Mouse (Mus musculus): ENCODE results near the gene Pex14. TPM values are rescaled to one million over a fixed set of nuclear protein-coding genes. Genes with fewer than 3 reads are reported as not detected.
"Not testable (repeated sequence)": the region's sequence is repeated elsewhere in the genome, so short reads cannot be mapped to it uniquely, and the experiment has no call there.

Pex14 gene
- polyA plus RNA-seq, 1 experiment from 2014 or later, result 38.9 TPM

DNA sequence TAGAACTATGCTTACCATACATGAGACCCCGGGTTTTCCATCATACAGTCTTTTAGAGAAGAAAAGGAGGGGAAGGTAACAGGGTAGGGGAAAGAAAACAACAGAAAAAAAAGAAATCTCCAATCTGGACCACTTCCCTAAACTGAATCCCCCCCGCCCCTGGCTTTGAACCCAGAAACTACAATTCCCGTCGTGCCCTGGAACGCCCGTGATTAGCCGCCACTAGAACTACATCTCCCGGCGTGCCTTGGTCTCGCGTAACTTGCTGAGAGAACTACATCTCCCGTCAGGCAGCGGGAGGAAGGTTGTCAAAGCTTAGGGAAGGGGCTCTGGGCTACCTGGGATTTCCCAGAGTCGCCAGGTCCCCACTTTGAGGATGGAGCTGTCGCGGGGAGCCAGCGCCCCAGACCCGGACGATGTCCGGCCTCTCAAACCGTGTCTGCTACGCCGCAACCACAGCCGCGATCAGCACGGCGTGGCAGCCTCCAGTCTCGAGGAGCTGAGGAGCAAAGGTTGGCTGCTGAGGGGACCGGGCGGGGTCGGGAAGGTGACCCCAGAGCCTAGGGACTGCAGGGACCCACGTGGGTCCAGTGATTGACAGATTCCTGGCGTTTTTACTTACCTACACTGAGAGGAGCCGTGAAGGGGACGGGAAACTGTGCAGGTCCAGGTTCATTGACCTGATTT, 4.3 kb upstream of the Pex14 start, which contains the start of gene Dffa:
Gene Dffa (plus strand): TSS at position 272 of the 687 bp plus-strand sequence.
- ATAC-seq (peak; percentile 87), DNase-seq (ENCODE audit: low spot score) (peak; percentile 92)
- no peaks in the 10 kb centered on the region for H3K9me3 ChIP-seq (ENCODE audit: low read length)
- under 1% methylated on average over 35 of the region's 35 CpGs for WGBS
- peak within 1 kb of the TSS; percentile 80 for H3K9ac ChIP-seq (replicated peaks; ENCODE audit: low read depth)
- TF ChIP-seq CTCF (IDR thresholded peaks at IDR 0.05), result no peak; the same call in 1 of the 2 replicates
- TF ChIP-seq EP300 (IDR thresholded peaks at IDR 0.05), result 0 out of 2 replicates have a peak, but pooled peaks have one; percentile 14
- peak within 1 kb of the TSS; percentile 85 for H3K4me2 ChIP-seq (replicated peaks; ENCODE audit: low read depth, low read length)
- peaks cover 11% of the 10 kb centered on the region for H3K4me1 ChIP-seq (ENCODE audit: insufficient read depth, low read depth, low read length)
- peak within 1 kb of the TSS; percentile 84 for H3K4me3 ChIP-seq (ENCODE audit: low read depth, low read length)
- H3K27ac ChIP-seq (ENCODE audit: low read length), result no peak within 1 kb of the TSS
- H3K36me3 ChIP-seq (ENCODE audit: insufficient read depth, low read length), result no peaks in the 10 kb centered on the region
- H3K27me3 ChIP-seq (replicated peaks; ENCODE audit: insufficient read depth, low read length), result no peaks in the 10 kb centered on the region

DNA sequence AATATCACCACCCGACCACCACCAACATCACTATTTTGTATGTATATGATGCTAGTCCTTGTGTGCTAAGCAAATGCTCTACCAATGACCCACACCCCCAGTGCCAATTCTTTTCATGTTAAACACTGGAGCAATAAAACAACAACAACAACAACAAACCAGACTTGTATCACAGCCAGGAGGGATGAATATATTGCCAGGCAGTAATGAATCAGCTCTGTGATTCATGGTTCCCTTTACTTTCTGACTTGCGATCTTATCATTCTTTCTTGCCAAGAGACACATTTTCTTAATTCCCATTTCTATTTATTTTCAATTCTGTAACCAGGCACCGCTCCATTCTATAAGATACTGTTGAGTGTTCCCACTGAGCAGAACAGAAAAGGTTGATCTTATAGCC, 1.8 kb upstream of the Pex14 start:
- Histone ChIP-seq H3K9ac (replicated peaks; ENCODE audit: low read depth) (no peak overlapping the region), H3K4me1 (ENCODE audit: insufficient read depth, low read depth, low read length) (peaks cover 20% of the 10 kb centered on the region), H3K36me3 (ENCODE audit: insufficient read depth, low read length) (no peaks in the 10 kb centered on the region), H3K9me3 (ENCODE audit: low read length) (no peaks in the 10 kb centered on the region), H3K4me2 (replicated peaks; ENCODE audit: low read depth, low read length) (no peak overlapping the region), H3K27me3 (replicated peaks; ENCODE audit: insufficient read depth, low read length) (no peaks in the 10 kb centered on the region), H3K4me3 (ENCODE audit: low read depth, low read length) (no peak overlapping the region), H3K27ac (ENCODE audit: low read length) (no peak overlapping the region)
- no peak for ATAC-seq
- no peak for TF ChIP-seq EP300 (IDR thresholded peaks at IDR 0.05)
- TF ChIP-seq CTCF (IDR thresholded peaks at IDR 0.05), result no peak
- 85% methylated on average over 3 of the region's 3 CpGs for WGBS
- DNase-seq (ENCODE audit: low spot score), result no peak

DNA sequence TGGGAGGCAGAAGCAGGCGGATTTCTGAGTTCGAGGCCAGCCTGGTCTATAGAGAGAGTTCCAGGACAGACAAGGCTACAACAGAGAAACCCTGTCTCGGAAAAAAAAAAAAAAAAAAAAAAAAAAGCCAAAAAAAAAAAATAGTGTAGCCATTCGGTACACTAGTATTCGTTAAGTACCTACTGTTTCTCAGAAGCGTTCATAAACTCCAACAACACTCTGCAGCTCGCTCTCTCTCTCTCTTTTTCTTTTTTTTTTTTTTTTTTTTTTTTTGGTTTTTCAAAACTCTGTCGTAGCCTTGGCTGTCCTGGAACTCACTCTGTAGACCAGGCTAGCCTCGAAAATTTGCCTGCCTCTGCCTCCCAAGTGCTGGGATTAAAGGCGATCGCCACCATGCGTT, 773 bp upstream of the Pex14 start:
- not testable (repeated sequence) for H3K27me3 ChIP-seq (replicated peaks; ENCODE audit: insufficient read depth, low read length); H3K9ac ChIP-seq (replicated peaks; ENCODE audit: low read depth); H3K4me2 ChIP-seq (replicated peaks; ENCODE audit: low read depth, low read length); DNase-seq (ENCODE audit: low spot score); ATAC-seq; H3K4me3 ChIP-seq (ENCODE audit: low read depth, low read length); H3K9me3 ChIP-seq (ENCODE audit: low read length); H3K27ac ChIP-seq (ENCODE audit: low read length); H3K36me3 ChIP-seq (ENCODE audit: insufficient read depth, low read length)
- 86% methylated on average over 12 of the region's 12 CpGs for WGBS
- peaks cover 20% of the 10 kb centered on the region for H3K4me1 ChIP-seq (ENCODE audit: insufficient read depth, low read depth, low read length)

DNA sequence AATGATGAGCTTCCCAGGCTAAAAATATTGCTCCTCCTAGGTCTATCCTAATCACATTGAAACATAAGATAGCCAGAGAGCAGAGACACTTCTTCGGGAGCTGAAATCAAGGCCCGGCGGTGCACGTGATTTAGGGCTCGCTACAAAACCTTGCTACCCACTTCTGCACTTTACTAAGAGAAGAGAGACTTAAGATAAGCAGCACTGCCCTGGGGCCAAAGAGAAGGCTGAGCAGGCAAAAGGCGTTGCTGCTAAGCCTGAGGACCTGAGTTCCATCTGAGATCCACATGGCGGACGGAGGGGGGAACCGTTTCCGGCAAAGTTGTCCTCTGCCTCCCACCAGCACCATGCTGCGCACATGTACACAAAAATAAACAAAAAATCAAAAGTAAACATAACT, 1.1 kb downstream of the Pex14 start:
- H3K4me2 ChIP-seq (replicated peaks; ENCODE audit: low read depth, low read length), result peak overlapping the region; percentile 80
- no peak for ATAC-seq
- 6% methylated on average over 11 of the region's 11 CpGs for WGBS
- H3K36me3 ChIP-seq (ENCODE audit: insufficient read depth, low read length), result no peaks in the 10 kb centered on the region
- H3K27me3 ChIP-seq (replicated peaks; ENCODE audit: insufficient read depth, low read length), result no peaks in the 10 kb centered on the region
- peak overlapping the region; percentile 76; the same call in 1 of the 2 replicates for H3K9ac ChIP-seq (replicated peaks; ENCODE audit: low read depth)
- no peak for TF ChIP-seq CTCF (IDR thresholded peaks at IDR 0.05)
- TF ChIP-seq EP300 (IDR thresholded peaks at IDR 0.05), result no peak
- no peak overlapping the region for H3K27ac ChIP-seq (ENCODE audit: low read length)
- H3K4me1 ChIP-seq (ENCODE audit: insufficient read depth, low read depth, low read length), result peaks cover 13% of the 10 kb centered on the region; the same call in 1 of the 2 replicates
- H3K4me3 ChIP-seq (ENCODE audit: low read depth, low read length), result peak overlapping the region; percentile 96
- DNase-seq (ENCODE audit: low spot score), result no peak
- H3K9me3 ChIP-seq (ENCODE audit: low read length), result no peaks in the 10 kb centered on the region

DNA sequence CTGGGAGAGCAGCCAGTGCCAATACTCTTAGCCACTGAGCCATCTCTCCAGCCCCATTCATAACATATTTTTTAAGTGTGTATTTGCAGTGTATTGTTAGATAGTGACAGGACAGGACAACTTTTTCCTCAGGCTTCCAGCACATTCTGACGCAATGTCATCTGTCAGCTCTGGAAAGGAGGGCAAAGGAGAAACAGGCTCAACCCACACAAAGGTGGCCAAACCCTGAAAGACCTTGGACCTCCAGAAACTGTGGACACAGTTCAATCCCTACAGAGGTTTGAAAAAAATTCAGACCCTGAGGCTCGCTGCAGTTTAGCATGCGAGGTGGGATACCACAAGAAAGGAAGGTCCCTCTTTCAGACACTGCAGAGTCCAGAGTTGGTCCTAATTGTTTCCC, 1.7 kb downstream of the Pex14 start:
- ATAC-seq (no peak), DNase-seq (ENCODE audit: low spot score) (no peak)
- no peaks in the 10 kb centered on the region for H3K27me3 ChIP-seq (replicated peaks; ENCODE audit: insufficient read depth, low read length)
- H3K9ac ChIP-seq (replicated peaks; ENCODE audit: low read depth), result no peak overlapping the region
- H3K4me2 ChIP-seq (replicated peaks; ENCODE audit: low read depth, low read length), result 0 out of 2 replicates have a peak overlapping the region, but pooled peaks have one; percentile 80
- TF ChIP-seq CTCF (IDR thresholded peaks at IDR 0.05) (no peak), EP300 (IDR thresholded peaks at IDR 0.05) (no peak)
- 76% methylated on average over 3 of the region's 3 CpGs for WGBS
- H3K4me3 ChIP-seq (ENCODE audit: low read depth, low read length), result no peak overlapping the region
- no peak overlapping the region for H3K27ac ChIP-seq (ENCODE audit: low read length)
- peaks cover 13% of the 10 kb centered on the region; the same call in 1 of the 2 replicates for H3K4me1 ChIP-seq (ENCODE audit: insufficient read depth, low read depth, low read length)
- no peaks in the 10 kb centered on the region for H3K36me3 ChIP-seq (ENCODE audit: insufficient read depth, low read length)
- no peaks in the 10 kb centered on the region for H3K9me3 ChIP-seq (ENCODE audit: low read length)

DNA sequence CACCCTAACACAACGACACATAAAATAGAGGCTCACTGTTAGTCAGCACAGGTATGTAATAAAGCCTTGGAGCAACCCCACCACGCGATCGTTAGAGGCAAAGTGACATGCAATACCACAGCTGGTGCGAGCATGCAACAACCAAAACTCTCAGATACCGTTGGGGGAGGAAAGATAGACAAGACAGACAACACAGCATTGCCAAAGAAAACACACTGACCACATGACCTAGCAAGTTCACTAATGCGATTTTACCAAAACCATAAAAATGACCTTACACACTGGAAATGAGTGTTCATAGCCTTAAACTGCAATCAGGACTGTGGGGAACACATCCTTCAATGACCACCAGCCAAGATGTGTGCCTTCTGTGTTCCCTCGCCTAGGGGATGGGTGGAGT, 8.3 kb downstream of the Pex14 start:
- TF ChIP-seq EP300 (IDR thresholded peaks at IDR 0.05), result no peak
- no peak for TF ChIP-seq CTCF (IDR thresholded peaks at IDR 0.05)
- no peak for DNase-seq (ENCODE audit: low spot score)
- Histone ChIP-seq H3K27me3 (replicated peaks; ENCODE audit: insufficient read depth, low read length) (no peaks in the 10 kb centered on the region), H3K4me3 (ENCODE audit: low read depth, low read length) (no peak overlapping the region), H3K4me2 (replicated peaks; ENCODE audit: low read depth, low read length) (no peak overlapping the region), H3K9me3 (ENCODE audit: low read length) (no peaks in the 10 kb centered on the region), H3K27ac (ENCODE audit: low read length) (no peak overlapping the region), H3K9ac (replicated peaks; ENCODE audit: low read depth) (no peak overlapping the region), H3K4me1 (ENCODE audit: insufficient read depth, low read depth, low read length) (no peaks in the 10 kb centered on the region), H3K36me3 (ENCODE audit: insufficient read depth, low read length) (no peaks in the 10 kb centered on the region)
- ATAC-seq, result no peak
- 89% methylated on average over 8 of the region's 8 CpGs for WGBS

Data from lung, postnatal 0 days (tissue).